Mouse (Mus musculus): ENCODE measurements at regions not wholly inside any gene's neighbourhood (a gene's known extent, or its start where the extent isn't known, plus 50 kb on each side); places are given as distances from the start of the nearest gene placed in this dataset.
A peak's percentile ranks its signal among the peaks of the same experiment; 100 is the strongest.

GRCm38 (mm10) chr14:36155757-36156156 is 61.0 kb downstream of the 4930474N05Rik start:
- Histone ChIP-seq H3K27me3 (replicated peaks; ENCODE audit: control insufficient read depth, insufficient read depth, low read length) (no peaks in the 10 kb centered on the region), H3K4me1 (ENCODE audit: control insufficient read depth, insufficient read depth, low read length) (no peaks in the 10 kb centered on the region), H3K9me3 (ENCODE audit: control insufficient read depth, low read length) (no peaks in the 10 kb centered on the region), H3K4me3 (ENCODE audit: low read depth, low read length) (no peak overlapping the region), H3K36me3 (ENCODE audit: control insufficient read depth, insufficient read depth, low read length) (no peaks in the 10 kb centered on the region), H3K4me2 (ENCODE audit: low read depth, low read length) (no peak overlapping the region), H3K9ac (ENCODE audit: low read depth, low read length) (no peak overlapping the region), H3K27ac (replicated peaks; ENCODE audit: low read depth, low read length) (no peak overlapping the region)
- ATAC-seq (ENCODE audit: low read depth), result no peak
- DNase-seq (ENCODE audit: low spot score), result no peak

DNA sequence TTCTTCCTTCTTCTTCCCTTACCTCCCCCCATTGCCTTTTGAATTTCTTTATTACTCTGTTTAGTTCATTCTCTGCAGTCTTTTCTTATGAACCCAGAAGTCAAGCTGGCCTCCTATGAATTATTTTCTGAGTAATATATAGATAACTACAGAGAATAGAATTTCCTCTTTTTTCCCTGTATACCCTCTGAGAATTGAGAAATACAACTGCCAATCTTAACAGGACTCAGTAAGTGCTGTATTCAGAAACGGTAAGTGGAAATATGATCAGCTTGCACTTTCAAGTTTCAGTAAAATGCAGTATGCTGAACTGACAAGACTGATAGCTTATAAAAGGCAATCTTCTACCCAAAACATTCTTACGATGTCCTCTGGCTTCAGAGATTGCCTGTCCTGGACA is 61.5 kb downstream of the 4930474N05Rik start:
- DNase-seq (ENCODE audit: low spot score) (no peak), ATAC-seq (ENCODE audit: low read depth) (no peak)
- H3K36me3 ChIP-seq (ENCODE audit: control insufficient read depth, insufficient read depth, low read length), result no peaks in the 10 kb centered on the region
- no peak overlapping the region for H3K27ac ChIP-seq (replicated peaks; ENCODE audit: low read depth, low read length)
- 42% methylated on average over 2 of the region's 2 CpGs for WGBS
- H3K4me1 ChIP-seq (ENCODE audit: control insufficient read depth, insufficient read depth, low read length), result no peaks in the 10 kb centered on the region
- no peak overlapping the region for H3K4me2 ChIP-seq (ENCODE audit: low read depth, low read length)
- H3K9me3 ChIP-seq (ENCODE audit: control insufficient read depth, low read length), result no peaks in the 10 kb centered on the region
- no peaks in the 10 kb centered on the region for H3K27me3 ChIP-seq (replicated peaks; ENCODE audit: control insufficient read depth, insufficient read depth, low read length)
- H3K4me3 ChIP-seq (ENCODE audit: low read depth, low read length), result no peak overlapping the region
- H3K9ac ChIP-seq (ENCODE audit: low read depth, low read length), result no peak overlapping the region

DNA sequence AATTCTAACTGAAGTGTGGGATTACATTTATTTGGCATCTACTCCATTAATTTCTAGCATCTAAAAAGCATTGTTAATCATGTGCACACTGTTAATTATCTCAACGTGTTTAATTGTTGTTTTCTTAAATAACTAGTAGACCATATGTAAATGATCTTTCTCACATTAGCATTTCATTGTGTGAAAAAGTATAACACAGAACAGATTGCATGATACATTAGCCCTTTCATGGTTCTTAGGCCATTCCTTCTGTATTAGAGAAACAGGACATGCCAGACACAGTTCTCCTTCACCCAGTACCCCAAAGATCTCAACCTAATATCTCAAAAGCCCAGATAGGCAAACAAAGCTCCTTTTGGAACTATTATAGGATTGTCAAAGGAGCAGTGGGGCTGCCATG is 89.0 kb downstream of the 4930474N05Rik start:
- Histone ChIP-seq H3K4me2 (ENCODE audit: low read depth, low read length) (no peak overlapping the region), H3K4me1 (ENCODE audit: control insufficient read depth, insufficient read depth, low read length) (no peaks in the 10 kb centered on the region), H3K4me3 (ENCODE audit: low read depth, low read length) (no peak overlapping the region), H3K9ac (ENCODE audit: low read depth, low read length) (no peak overlapping the region), H3K27me3 (replicated peaks; ENCODE audit: control insufficient read depth, insufficient read depth, low read length) (no peaks in the 10 kb centered on the region), H3K27ac (replicated peaks; ENCODE audit: low read depth, low read length) (no peak overlapping the region), H3K9me3 (ENCODE audit: control insufficient read depth, low read length) (no peaks in the 10 kb centered on the region), H3K36me3 (ENCODE audit: control insufficient read depth, insufficient read depth, low read length) (no peaks in the 10 kb centered on the region)
- ATAC-seq (ENCODE audit: low read depth) (no peak), DNase-seq (ENCODE audit: low spot score) (no peak)
- WGBS, result 57% methylated on average over 1 of the region's 1 CpGs

GRCm38 (mm10) chr14:36196517-36196916 is 101.8 kb downstream of the 4930474N05Rik start:
- no peaks in the 10 kb centered on the region for H3K4me1 ChIP-seq (ENCODE audit: control insufficient read depth, insufficient read depth, low read length)
- H3K27me3 ChIP-seq (replicated peaks; ENCODE audit: control insufficient read depth, insufficient read depth, low read length), result no peaks in the 10 kb centered on the region
- ATAC-seq (ENCODE audit: low read depth) (no peak), DNase-seq (ENCODE audit: low spot score) (no peak)
- H3K36me3 ChIP-seq (ENCODE audit: control insufficient read depth, insufficient read depth, low read length), result no peaks in the 10 kb centered on the region
- no peak overlapping the region for H3K4me2 ChIP-seq (ENCODE audit: low read depth, low read length)
- no peak overlapping the region for H3K4me3 ChIP-seq (ENCODE audit: low read depth, low read length)
- WGBS, result 68% methylated on average over 3 of the region's 3 CpGs
- no peak overlapping the region for H3K9ac ChIP-seq (ENCODE audit: low read depth, low read length)
- H3K27ac ChIP-seq (replicated peaks; ENCODE audit: low read depth, low read length), result no peak overlapping the region
- H3K9me3 ChIP-seq (ENCODE audit: control insufficient read depth, low read length), result no peaks in the 10 kb centered on the region

GRCm38 (mm10) chr14:36198396-36198795 is 103.7 kb downstream of the 4930474N05Rik start:
- Histone ChIP-seq H3K27ac (replicated peaks; ENCODE audit: low read depth, low read length) (no peak overlapping the region), H3K4me3 (ENCODE audit: low read depth, low read length) (no peak overlapping the region), H3K4me1 (ENCODE audit: control insufficient read depth, insufficient read depth, low read length) (no peaks in the 10 kb centered on the region), H3K4me2 (ENCODE audit: low read depth, low read length) (no peak overlapping the region), H3K9ac (ENCODE audit: low read depth, low read length) (no peak overlapping the region), H3K36me3 (ENCODE audit: control insufficient read depth, insufficient read depth, low read length) (no peaks in the 10 kb centered on the region), H3K9me3 (ENCODE audit: control insufficient read depth, low read length) (no peaks in the 10 kb centered on the region), H3K27me3 (replicated peaks; ENCODE audit: control insufficient read depth, insufficient read depth, low read length) (no peaks in the 10 kb centered on the region)
- no peak for DNase-seq (ENCODE audit: low spot score)
- no peak for ATAC-seq (ENCODE audit: low read depth)
- 98% methylated on average over 5 of the region's 5 CpGs for WGBS

DNA sequence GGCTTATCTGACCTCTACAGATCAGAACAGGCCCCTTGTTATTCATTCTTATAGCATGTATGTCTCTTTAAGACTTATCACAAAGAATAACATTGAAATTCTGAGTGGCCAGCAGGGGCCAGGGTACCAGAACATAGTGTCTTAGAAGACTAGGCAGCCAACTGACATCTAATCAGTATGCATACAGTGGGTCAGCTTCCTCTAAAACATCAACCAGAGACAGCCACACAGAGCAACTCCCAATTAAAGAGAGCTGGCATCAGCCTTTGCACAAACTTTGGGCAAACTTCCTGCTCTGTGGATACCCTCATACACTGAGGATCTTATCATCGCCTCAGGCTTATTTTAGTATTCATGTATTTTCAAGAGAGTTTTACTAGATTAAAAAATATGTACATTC is 109.1 kb downstream of the 4930474N05Rik start:
- no peak overlapping the region for H3K9ac ChIP-seq (ENCODE audit: low read depth, low read length)
- no peaks in the 10 kb centered on the region for H3K9me3 ChIP-seq (ENCODE audit: control insufficient read depth, low read length)
- H3K36me3 ChIP-seq (ENCODE audit: control insufficient read depth, insufficient read depth, low read length), result no peaks in the 10 kb centered on the region
- no peaks in the 10 kb centered on the region for H3K4me1 ChIP-seq (ENCODE audit: control insufficient read depth, insufficient read depth, low read length)
- DNase-seq (ENCODE audit: low spot score) (no peak), ATAC-seq (ENCODE audit: low read depth) (no peak)
- no peak overlapping the region for H3K27ac ChIP-seq (replicated peaks; ENCODE audit: low read depth, low read length)
- no peak overlapping the region for H3K4me3 ChIP-seq (ENCODE audit: low read depth, low read length)
- WGBS, result 96% methylated on average over 1 of the region's 1 CpGs
- no peak overlapping the region for H3K4me2 ChIP-seq (ENCODE audit: low read depth, low read length)
- H3K27me3 ChIP-seq (replicated peaks; ENCODE audit: control insufficient read depth, insufficient read depth, low read length), result no peaks in the 10 kb centered on the region

- no peak for ATAC-seq (ENCODE audit: low read depth)
- Histone ChIP-seq H3K9ac (ENCODE audit: low read depth, low read length) (no peak overlapping the region), H3K36me3 (ENCODE audit: control insufficient read depth, insufficient read depth, low read length) (no peaks in the 10 kb centered on the region), H3K9me3 (ENCODE audit: control insufficient read depth, low read length) (no peaks in the 10 kb centered on the region), H3K27me3 (replicated peaks; ENCODE audit: control insufficient read depth, insufficient read depth, low read length) (no peaks in the 10 kb centered on the region), H3K4me2 (ENCODE audit: low read depth, low read length) (no peak overlapping the region), H3K4me3 (ENCODE audit: low read depth, low read length) (no peak overlapping the region), H3K27ac (replicated peaks; ENCODE audit: low read depth, low read length) (no peak overlapping the region), H3K4me1 (ENCODE audit: control insufficient read depth, insufficient read depth, low read length) (no peaks in the 10 kb centered on the region)
- WGBS, result 33% methylated on average over 4 of the region's 4 CpGs
- peak; percentile 62 for DNase-seq (ENCODE audit: low spot score)
Measured at GRCm38 (mm10) chr14:36212830-36213229, 118.1 kb downstream of the 4930474N05Rik start.

DNA sequence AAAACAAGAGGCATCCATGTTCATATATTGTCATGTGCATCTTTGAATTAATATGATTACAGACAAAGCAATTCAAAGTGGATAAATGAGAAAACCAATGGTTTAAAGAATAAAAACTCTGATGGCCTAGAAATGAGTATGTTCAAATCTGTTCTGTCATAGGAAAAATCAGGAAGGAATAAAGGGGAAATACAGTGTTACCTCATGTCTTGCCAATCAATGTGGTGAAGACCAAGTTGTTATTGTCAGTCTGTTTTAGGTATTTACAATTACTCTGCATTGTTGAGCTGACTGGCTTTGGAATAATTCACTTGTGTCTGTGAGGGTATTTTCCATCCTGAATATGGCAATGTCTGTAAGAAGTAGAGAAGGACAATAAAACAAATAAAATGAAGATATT is 151.1 kb downstream of the 4930474N05Rik start:
- no peak for ATAC-seq (ENCODE audit: low read depth)
- no peaks in the 10 kb centered on the region for H3K27me3 ChIP-seq (replicated peaks; ENCODE audit: control insufficient read depth, insufficient read depth, low read length)
- H3K4me1 ChIP-seq (ENCODE audit: control insufficient read depth, insufficient read depth, low read length), result no peaks in the 10 kb centered on the region
- H3K4me2 ChIP-seq (ENCODE audit: low read depth, low read length), result no peak overlapping the region
- no peak overlapping the region for H3K9ac ChIP-seq (ENCODE audit: low read depth, low read length)
- no peaks in the 10 kb centered on the region for H3K36me3 ChIP-seq (ENCODE audit: control insufficient read depth, insufficient read depth, low read length)
- no peaks in the 10 kb centered on the region for H3K9me3 ChIP-seq (ENCODE audit: control insufficient read depth, low read length)
- no peak overlapping the region for H3K4me3 ChIP-seq (ENCODE audit: low read depth, low read length)
- no peak overlapping the region for H3K27ac ChIP-seq (replicated peaks; ENCODE audit: low read depth, low read length)
- DNase-seq (ENCODE audit: low spot score), result no peak

GRCm38 (mm10) chr14:36262126-36262525 is 167.4 kb downstream of the 4930474N05Rik start:
- H3K27ac ChIP-seq (replicated peaks; ENCODE audit: low read depth, low read length), result no peak overlapping the region
- 77% methylated on average over 2 of the region's 2 CpGs for WGBS
- H3K9ac ChIP-seq (ENCODE audit: low read depth, low read length), result no peak overlapping the region
- no peaks in the 10 kb centered on the region for H3K9me3 ChIP-seq (ENCODE audit: control insufficient read depth, low read length)
- H3K4me1 ChIP-seq (ENCODE audit: control insufficient read depth, insufficient read depth, low read length), result no peaks in the 10 kb centered on the region
- ATAC-seq (ENCODE audit: low read depth) (no peak), DNase-seq (ENCODE audit: low spot score) (no peak)
- no peaks in the 10 kb centered on the region for H3K27me3 ChIP-seq (replicated peaks; ENCODE audit: control insufficient read depth, insufficient read depth, low read length)
- H3K4me2 ChIP-seq (ENCODE audit: low read depth, low read length), result no peak overlapping the region
- no peaks in the 10 kb centered on the region for H3K36me3 ChIP-seq (ENCODE audit: control insufficient read depth, insufficient read depth, low read length)
- no peak overlapping the region for H3K4me3 ChIP-seq (ENCODE audit: low read depth, low read length)
